Mouse (Mus musculus): ENCODE data around the gene Serpina16. TPM values are rescaled to one million over a fixed set of nuclear protein-coding genes. Genes with fewer than 3 reads are reported as not detected.
A peak's percentile ranks its signal among the peaks of the same experiment; 100 is the strongest.
"Not testable (repeated sequence)": the region's sequence is repeated elsewhere in the genome, so short reads cannot be mapped to it uniquely, and the experiment has no call there.

Gene Serpina16
- polyA plus RNA-seq, 1 experiment, result not detected

DNA sequence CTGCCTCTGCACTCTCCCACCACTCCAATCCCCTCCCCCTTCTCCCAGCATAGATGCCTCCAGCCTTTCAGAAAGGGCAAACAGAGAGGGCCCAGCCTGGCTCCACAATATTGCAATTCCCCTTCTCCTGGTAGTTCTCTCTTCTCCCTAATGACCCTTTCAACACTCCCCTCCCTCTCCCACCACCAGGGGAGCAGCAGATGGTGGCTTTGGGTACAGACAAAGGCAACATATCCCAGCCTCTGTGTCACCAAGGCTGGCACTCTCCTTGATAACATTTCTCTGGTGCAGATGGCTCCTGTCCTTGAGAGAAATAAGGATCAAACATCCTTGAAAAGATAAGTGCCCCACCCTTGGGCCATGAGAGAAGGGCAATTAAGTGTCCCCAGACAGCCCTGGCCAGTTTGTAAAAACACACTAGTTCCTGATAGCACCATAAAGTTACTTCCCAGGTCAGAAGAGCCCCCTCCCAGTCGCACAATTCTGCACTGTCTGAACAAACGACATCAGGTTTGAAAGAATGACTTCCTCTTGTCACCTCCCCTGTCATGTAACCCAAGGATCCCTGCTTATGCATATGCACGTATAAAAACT lies 12.4 kb upstream of the Serpina16 start:
- Histone ChIP-seq H3K4me3 (ENCODE audit: low read depth, low read length) (no peak overlapping the region), H3K27ac (ENCODE audit: insufficient read depth, low read depth, low read length) (peak overlapping the region; percentile 57), H3K27me3 (ENCODE audit: control insufficient read depth, insufficient read depth, low read length) (no peaks in the 10 kb centered on the region), H3K36me3 (ENCODE audit: control insufficient read depth, insufficient read depth, low read length) (no peaks in the 10 kb centered on the region), H3K4me1 (ENCODE audit: control insufficient read depth, insufficient read depth, insufficient read length, low read length) (peaks cover 38% of the 10 kb centered on the region)
- TF ChIP-seq CTCF (IDR thresholded peaks at IDR 0.05; ENCODE audit: extremely low read depth, insufficient read length, insufficient replicate concordance, low read depth, low read length), result no peak
- TF ChIP-seq POLR2A (IDR thresholded peaks at IDR 0.05; ENCODE audit: low read depth, low read length), result no peak
- 8% methylated on average over 3 of the region's 3 CpGs for WGBS

DNA sequence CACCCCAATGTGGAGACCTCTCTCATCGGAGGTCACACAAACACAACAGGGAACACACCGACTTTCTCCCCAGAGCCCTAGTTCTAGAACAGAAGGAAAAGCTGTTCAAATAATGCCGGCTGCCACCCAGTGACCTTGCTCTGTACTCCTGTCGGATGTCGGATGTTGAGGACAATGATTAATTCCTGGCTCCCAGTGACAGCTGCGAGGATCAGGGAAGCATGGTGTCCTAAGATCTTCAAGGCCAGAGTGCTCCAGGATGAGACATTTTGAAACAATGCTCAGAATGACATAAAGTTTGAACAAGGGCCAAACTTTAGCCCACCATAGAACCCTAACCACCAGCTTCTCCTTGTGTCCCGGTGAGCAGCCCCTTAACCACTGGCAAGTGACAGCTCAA lies 11.1 kb upstream of the Serpina16 start:
- WGBS, result 47% methylated on average over 7 of the region's 7 CpGs
- no peak for TF ChIP-seq CTCF (IDR thresholded peaks at IDR 0.05; ENCODE audit: extremely low read depth, insufficient read length, insufficient replicate concordance, low read depth, low read length)
- TF ChIP-seq POLR2A (IDR thresholded peaks at IDR 0.05; ENCODE audit: low read depth, low read length), result no peak
- Histone ChIP-seq H3K27me3 (ENCODE audit: control insufficient read depth, insufficient read depth, low read length) (no peaks in the 10 kb centered on the region), H3K4me3 (ENCODE audit: low read depth, low read length) (no peak overlapping the region), H3K4me1 (ENCODE audit: control insufficient read depth, insufficient read depth, insufficient read length, low read length) (peaks cover 38% of the 10 kb centered on the region), H3K36me3 (ENCODE audit: control insufficient read depth, insufficient read depth, low read length) (no peaks in the 10 kb centered on the region), H3K27ac (ENCODE audit: insufficient read depth, low read depth, low read length) (no peak overlapping the region)

GRCm38 (mm10) chr12:103686050-103686449 lies 10.1 kb upstream of the Serpina16 start:
- no peaks in the 10 kb centered on the region for H3K27me3 ChIP-seq (ENCODE audit: control insufficient read depth, insufficient read depth, low read length)
- no peak overlapping the region for H3K4me3 ChIP-seq (ENCODE audit: low read depth, low read length)
- 79% methylated on average over 3 of the region's 3 CpGs for WGBS
- H3K4me1 ChIP-seq (ENCODE audit: control insufficient read depth, insufficient read depth, insufficient read length, low read length), result peaks cover 41% of the 10 kb centered on the region
- no peak for TF ChIP-seq POLR2A (IDR thresholded peaks at IDR 0.05; ENCODE audit: low read depth, low read length)
- no peak for TF ChIP-seq CTCF (IDR thresholded peaks at IDR 0.05; ENCODE audit: extremely low read depth, insufficient read length, insufficient replicate concordance, low read depth, low read length)
- H3K36me3 ChIP-seq (ENCODE audit: control insufficient read depth, insufficient read depth, low read length), result no peaks in the 10 kb centered on the region
- H3K27ac ChIP-seq (ENCODE audit: insufficient read depth, low read depth, low read length), result no peak overlapping the region

DNA sequence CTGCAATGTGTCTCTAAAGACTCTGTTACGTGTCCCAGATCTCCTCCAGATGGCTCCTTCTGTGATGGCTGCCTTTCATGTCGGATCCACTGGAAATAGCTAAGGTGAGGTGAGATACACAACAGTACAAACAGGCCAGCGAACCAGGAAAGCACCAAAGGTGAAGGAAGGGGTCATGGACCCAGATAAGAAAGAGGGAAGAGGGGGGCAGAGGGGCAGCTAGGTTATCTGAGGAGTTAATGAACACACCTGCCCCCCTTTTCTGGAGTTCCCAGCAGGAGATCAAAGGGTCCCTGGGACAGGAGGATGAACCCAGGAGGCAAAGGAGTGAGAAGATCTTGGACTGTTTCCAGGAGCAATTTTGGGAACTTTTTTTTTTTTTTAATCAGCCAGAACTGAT lies 9.4 kb upstream of the Serpina16 start:
- TF ChIP-seq CTCF (IDR thresholded peaks at IDR 0.05; ENCODE audit: extremely low read depth, insufficient read length, insufficient replicate concordance, low read depth, low read length) (no peak), POLR2A (IDR thresholded peaks at IDR 0.05; ENCODE audit: low read depth, low read length) (no peak)
- Histone ChIP-seq H3K27ac (ENCODE audit: insufficient read depth, low read depth, low read length) (no peak overlapping the region), H3K4me1 (ENCODE audit: control insufficient read depth, insufficient read depth, insufficient read length, low read length) (peaks cover 38% of the 10 kb centered on the region), H3K36me3 (ENCODE audit: control insufficient read depth, insufficient read depth, low read length) (no peaks in the 10 kb centered on the region), H3K27me3 (ENCODE audit: control insufficient read depth, insufficient read depth, low read length) (no peaks in the 10 kb centered on the region), H3K4me3 (ENCODE audit: low read depth, low read length) (no peak overlapping the region)
- WGBS, result 31% methylated on average over 3 of the region's 3 CpGs

DNA sequence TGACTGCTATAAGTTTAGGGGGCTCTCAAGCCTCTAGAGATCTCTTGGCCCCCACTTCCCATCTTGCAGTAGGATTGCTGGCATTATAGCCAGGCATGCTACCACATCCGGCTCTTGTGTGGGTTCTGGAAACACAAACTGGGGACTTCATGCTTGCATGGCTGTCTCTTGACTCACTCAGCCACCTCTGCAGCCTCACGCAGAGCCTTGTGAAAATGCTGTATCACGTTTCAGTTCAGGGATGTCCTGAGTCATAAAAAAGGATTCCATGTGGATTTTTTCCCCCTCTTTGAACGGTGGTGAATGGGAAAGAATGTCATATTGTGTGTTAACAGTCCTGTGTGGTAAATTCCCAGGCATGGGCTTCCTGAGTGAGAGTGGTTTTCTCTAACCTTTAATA lies 7.8 kb upstream of the Serpina16 start:
- TF ChIP-seq CTCF (IDR thresholded peaks at IDR 0.05; ENCODE audit: extremely low read depth, insufficient read length, insufficient replicate concordance, low read depth, low read length), result no peak
- no peak for TF ChIP-seq POLR2A (IDR thresholded peaks at IDR 0.05; ENCODE audit: low read depth, low read length)
- WGBS, result 55% methylated on average over 4 of the region's 4 CpGs
- Histone ChIP-seq H3K27me3 (ENCODE audit: control insufficient read depth, insufficient read depth, low read length) (no peaks in the 10 kb centered on the region), H3K4me1 (ENCODE audit: control insufficient read depth, insufficient read depth, insufficient read length, low read length) (peaks cover 33% of the 10 kb centered on the region), H3K36me3 (ENCODE audit: control insufficient read depth, insufficient read depth, low read length) (no peaks in the 10 kb centered on the region), H3K27ac (ENCODE audit: insufficient read depth, low read depth, low read length) (no peak overlapping the region), H3K4me3 (ENCODE audit: low read depth, low read length) (no peak overlapping the region)

DNA sequence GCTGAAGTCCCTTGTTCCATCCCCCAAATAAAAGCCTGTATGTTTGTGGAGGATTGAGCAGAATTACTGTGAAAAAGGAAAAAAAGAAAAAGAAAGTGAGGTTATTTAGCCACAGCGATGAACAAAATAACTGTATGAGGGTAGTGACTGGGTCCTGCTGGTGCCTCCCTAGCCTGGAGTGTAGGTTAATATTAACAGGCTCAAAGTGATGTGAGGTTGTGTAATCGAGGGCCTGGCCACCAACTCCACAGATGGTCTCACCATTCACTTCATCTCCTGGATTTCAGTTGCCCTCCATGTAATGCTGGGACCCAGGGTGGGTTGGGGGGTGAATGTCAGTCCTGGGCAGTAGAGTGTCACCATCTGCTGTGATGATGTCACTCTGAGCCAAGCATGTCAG lies 5.8 kb upstream of the Serpina16 start:
- Histone ChIP-seq H3K27me3 (ENCODE audit: control insufficient read depth, insufficient read depth, low read length) (no peaks in the 10 kb centered on the region), H3K27ac (ENCODE audit: insufficient read depth, low read depth, low read length) (no peak overlapping the region), H3K36me3 (ENCODE audit: control insufficient read depth, insufficient read depth, low read length) (no peaks in the 10 kb centered on the region), H3K4me3 (ENCODE audit: low read depth, low read length) (no peak overlapping the region), H3K4me1 (ENCODE audit: control insufficient read depth, insufficient read depth, insufficient read length, low read length) (peaks cover 15% of the 10 kb centered on the region)
- TF ChIP-seq CTCF (IDR thresholded peaks at IDR 0.05; ENCODE audit: extremely low read depth, insufficient read length, insufficient replicate concordance, low read depth, low read length), result no peak
- no peak for TF ChIP-seq POLR2A (IDR thresholded peaks at IDR 0.05; ENCODE audit: low read depth, low read length)
- WGBS, result 24% methylated on average over 2 of the region's 2 CpGs

DNA sequence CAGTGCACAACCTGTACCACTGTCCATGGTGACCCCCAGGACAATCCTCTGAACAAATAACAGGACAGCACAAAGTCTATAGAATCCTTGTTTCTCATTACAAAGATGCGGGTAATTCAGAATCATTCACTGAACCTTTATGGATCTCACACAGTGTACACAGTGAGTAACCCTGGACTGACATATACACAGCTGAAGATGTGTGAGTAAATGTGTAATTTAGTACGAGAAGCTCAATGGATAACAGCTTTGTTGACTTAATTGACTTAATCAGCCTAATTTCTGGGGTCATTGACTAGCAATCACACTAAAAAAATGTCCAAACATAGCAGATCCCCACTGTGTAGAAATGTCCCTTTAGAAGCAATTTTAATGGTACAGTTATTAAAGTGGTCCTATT lies 5.2 kb upstream of the Serpina16 start:
- Histone ChIP-seq H3K27ac (ENCODE audit: insufficient read depth, low read depth, low read length) (no peak overlapping the region), H3K27me3 (ENCODE audit: control insufficient read depth, insufficient read depth, low read length) (no peaks in the 10 kb centered on the region), H3K36me3 (ENCODE audit: control insufficient read depth, insufficient read depth, low read length) (no peaks in the 10 kb centered on the region), H3K4me1 (ENCODE audit: control insufficient read depth, insufficient read depth, insufficient read length, low read length) (peaks cover 12% of the 10 kb centered on the region), H3K4me3 (ENCODE audit: low read depth, low read length) (no peak overlapping the region)
- 66% methylated on average over 2 of the region's 2 CpGs for WGBS
- TF ChIP-seq POLR2A (IDR thresholded peaks at IDR 0.05; ENCODE audit: low read depth, low read length) (no peak), CTCF (IDR thresholded peaks at IDR 0.05; ENCODE audit: extremely low read depth, insufficient read length, insufficient replicate concordance, low read depth, low read length) (no peak)

DNA sequence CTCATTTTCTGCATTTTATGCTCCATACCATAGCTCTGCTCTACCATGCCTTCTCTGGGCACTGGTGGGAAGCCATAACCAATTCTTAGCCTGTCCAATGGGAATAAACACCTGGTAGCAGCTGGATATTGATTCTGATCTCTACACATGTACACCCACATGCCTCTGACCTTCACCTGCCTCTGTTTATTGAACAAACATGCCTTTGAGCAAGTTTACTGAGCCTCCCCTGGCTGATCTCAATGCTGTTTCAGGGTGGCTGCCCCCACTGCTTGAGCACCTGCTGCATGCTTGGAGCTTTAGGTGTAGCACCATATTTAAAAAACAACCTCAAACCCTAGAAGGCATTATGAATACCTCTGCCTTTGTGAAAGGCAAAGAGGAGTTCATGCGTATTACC lies 3.9 kb upstream of the Serpina16 start:
- not testable (repeated sequence) for H3K36me3 ChIP-seq (ENCODE audit: control insufficient read depth, insufficient read depth, low read length); H3K4me3 ChIP-seq (ENCODE audit: low read depth, low read length); H3K4me1 ChIP-seq (ENCODE audit: control insufficient read depth, insufficient read depth, insufficient read length, low read length); H3K27me3 ChIP-seq (ENCODE audit: control insufficient read depth, insufficient read depth, low read length); H3K27ac ChIP-seq (ENCODE audit: insufficient read depth, low read depth, low read length)
- WGBS, result 100% methylated on average over 1 of the region's 1 CpGs

Measured in small intestine, adult 2 months (tissue).